Mouse (Mus musculus): ENCODE results near the gene Cdh13.

Gene Cdh13

DNA sequence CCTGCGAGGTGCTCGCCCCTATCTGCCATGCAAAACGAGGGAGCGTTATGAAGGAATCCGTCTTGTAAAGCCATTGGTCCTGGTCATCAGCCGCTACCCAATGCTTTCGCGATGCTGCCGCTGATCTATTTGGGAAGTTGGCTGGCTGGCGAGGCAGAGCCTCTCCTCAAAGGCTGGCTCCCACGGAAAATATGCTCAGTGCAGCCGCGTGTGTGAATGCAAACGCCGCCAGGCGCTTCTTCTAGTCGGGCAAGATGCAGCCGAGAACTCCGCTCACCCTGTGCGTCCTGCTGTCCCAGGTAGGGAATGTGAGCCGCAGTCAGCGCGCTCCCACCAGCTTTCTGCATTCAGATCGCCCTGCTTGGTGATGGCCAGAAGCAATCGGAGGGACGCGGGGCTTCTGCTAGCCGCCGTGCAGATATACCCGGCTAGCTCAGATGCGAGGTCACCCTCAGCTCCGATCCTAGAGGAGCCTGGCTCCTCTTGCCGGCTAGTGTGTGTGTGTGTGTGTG is at the start of gene Cdh13:
Gene Cdh13 (plus strand): TSS at position 134 of the 512 bp plus-strand sequence.
- DNase-seq, result peak; percentile 19

DNA sequence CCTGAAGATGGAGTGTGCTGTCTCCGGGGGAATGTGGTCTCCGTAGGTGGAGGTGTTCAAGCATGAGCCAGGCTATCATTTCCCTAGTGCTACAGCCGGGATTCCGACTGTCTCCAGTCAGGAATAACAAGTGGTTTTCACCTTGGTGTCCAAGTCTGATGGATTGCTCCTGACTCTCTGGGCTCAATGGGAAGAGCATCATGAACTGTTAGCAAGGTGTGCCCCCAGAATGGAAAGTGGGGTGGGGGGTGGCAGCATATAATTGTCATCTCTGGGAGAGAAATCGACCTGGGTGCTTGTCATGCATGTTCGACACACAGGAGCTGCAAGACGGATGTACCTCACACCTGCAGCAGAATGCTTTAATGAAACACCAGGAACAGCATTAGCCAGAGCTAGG is 47.9 kb upstream of the Cdh13 start:
- no peak for DNase-seq

GRCm38 (mm10) chr8:118237150-118237620 is 46.3 kb upstream of the Cdh13 start:
- DNase-seq, result no peak

DNA sequence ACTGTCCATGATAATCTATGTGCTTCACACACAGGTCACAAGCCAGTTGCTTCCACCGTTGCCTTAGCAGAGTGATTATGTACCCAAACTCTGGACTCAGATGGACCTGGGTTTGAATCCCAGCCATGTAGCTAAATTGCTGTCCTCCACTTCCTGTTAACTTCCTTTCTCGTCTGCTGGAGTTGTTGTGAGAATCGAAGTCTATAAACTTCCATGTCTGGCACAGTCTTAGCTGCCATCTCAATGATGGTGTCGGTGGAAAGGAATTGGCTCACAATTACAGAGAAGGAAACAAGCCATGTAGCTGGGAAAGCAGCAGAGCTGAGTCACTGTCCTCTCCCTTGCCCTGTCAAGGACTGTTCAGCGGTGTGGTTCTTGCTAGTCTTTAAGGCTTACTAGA is 45.4 kb upstream of the Cdh13 start:
- no peak for DNase-seq

DNA sequence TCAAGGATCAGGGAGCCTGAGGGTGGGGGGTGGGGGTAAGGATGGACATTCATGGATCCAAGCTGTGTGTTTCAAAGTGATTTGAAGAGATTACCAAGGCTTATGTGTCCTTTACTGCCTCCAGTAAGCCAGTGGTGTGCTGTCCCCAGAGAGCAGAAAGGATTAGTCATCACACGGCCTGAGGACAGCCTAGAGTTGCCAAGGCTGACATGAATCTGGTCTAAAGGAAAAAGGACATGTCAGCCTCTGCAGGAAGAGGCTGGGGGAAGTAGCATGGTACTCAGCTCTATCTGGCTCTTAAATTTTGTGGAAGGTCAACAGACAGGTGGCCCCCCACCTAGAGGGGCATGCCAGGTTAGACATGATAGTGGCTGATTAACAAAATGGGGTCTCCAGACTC is 44.3 kb upstream of the Cdh13 start:
- DNase-seq, result no peak

GRCm38 (mm10) chr8:118249319-118249718 is 34.2 kb upstream of the Cdh13 start:
- DNase-seq, result no peak

GRCm38 (mm10) chr8:118249923-118250322 is 33.6 kb upstream of the Cdh13 start:
- DNase-seq, result no peak

DNA sequence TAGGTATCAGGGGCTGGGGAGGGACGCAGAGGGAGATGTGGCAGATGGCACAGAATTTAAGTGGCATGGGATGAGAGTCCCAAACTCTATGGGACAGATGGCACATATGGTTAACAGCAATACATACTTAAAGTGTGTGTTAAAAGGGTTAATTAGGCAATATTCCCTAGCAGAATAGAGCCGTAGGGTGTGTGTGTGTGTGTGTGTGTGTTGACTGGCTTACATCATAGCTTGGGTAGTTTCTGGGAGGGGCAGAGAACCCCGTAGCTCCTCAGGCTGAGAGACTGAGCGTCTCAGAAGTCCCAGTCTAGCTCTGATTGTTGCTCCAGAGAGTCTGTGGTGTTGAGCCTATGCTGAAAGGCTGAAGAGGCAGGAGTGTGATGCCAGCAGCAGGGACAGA is 20.4 kb upstream of the Cdh13 start:
- no peak for DNase-seq

GRCm38 (mm10) chr8:118270751-118271402 is 12.7 kb upstream of the Cdh13 start:
- no peak for DNase-seq

GRCm38 (mm10) chr8:118272493-118272892 is 11.0 kb upstream of the Cdh13 start:
- no peak for DNase-seq

DNA sequence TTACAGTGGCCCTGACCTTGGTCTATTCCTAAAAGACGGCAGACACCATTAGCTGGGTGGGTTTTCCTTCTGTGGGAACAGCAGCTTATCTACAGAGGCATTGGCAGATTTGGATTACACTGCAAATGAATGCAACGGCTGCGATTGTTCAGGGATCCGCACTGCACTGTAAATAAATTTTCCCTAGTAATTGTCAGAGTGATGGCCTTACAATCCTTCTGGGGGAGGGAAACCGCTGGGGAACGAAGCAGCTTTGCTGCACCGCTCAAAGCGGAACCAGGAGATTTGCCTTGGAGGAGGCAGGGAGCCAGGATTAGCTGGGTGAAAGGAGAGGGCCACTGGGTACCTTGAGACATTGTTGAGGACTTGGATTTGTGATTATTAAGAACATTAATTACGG is 9.3 kb upstream of the Cdh13 start:
- no peak for DNase-seq

- peak; percentile 24 for DNase-seq
Measured at GRCm38 (mm10) chr8:118274688-118275087, 8.8 kb upstream of the Cdh13 start.

GRCm38 (mm10) chr8:118284112-118285029 is 838 bp downstream of the Cdh13 start:
- peak; percentile 8 for DNase-seq

DNA sequence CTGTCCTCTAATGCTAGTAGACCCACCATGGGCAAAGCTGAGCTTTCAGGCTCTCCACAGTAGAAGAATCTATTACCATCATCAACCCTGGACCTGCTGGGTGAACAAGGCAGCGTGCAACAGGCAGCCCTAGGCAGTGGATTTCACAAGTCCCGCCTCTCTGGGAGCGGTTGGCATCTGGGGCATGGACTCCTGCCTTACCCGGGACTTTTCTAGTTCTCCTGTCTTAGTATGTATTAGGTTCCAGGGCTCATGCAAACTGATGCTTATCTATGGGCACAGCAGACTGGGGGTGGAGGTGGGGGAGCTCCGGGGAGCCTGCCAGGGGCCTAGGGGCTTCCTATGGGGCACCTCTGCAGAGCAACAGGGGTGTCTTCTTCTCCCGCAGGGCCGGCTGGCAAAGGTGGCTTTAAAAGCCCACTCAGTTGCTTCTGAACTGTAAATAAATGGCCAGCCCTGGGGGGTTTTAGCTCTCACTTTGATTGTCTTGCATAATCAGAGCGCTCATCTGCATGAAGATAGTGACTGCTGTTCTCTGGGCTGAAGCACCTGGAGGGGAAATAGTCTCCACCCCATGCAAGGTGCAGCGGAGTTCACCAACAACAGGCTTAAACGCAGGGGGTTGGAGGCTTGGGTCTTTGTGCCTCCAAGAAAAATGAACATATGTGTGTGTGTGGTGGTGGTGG is 2.2 kb downstream of the Cdh13 start:
- DNase-seq, result no peak

- DNase-seq, result no peak
Measured at GRCm38 (mm10) chr8:118286282-118287180, 3.0 kb downstream of the Cdh13 start.

GRCm38 (mm10) chr8:118287496-118287895 is 4.0 kb downstream of the Cdh13 start:
- DNase-seq, result no peak

DNA sequence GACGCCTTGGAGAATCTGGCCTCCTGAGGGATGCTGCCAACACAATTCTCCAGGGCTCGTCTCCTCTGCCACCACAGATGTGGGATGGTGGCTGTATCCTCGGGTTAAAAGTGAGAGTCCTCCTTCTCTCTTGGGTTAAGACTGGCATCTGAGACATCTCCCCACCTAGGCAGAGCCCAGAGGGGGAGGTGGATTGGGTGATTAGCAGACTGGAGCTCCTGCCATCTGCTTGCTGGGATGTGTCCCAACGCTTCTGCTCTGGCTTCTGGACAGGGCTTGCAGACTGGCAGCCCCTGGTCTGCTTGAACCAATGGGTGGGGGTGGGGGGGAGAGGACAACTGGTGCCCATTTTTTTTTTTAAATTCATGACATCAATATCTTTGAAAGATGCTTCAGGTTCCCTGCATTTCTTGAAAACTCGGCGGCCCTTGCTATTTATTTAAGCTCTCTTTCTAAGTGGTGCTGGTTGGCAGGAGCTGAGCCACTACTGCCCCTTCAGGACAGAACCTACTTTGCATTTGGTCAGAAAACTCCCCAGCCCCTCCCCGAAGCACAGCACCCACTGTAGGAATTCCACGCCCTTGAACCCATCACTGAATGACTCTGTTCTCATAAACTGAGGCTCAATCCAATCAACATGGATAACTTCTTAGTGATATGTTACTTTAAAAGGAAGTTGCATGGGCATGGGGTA is 4.9 kb downstream of the Cdh13 start:
- no peak for DNase-seq

- no peak for DNase-seq
Measured at GRCm38 (mm10) chr8:118289091-118289490, 5.6 kb downstream of the Cdh13 start.

GRCm38 (mm10) chr8:118289525-118289924 is 6.0 kb downstream of the Cdh13 start:
- DNase-seq, result no peak

DNA sequence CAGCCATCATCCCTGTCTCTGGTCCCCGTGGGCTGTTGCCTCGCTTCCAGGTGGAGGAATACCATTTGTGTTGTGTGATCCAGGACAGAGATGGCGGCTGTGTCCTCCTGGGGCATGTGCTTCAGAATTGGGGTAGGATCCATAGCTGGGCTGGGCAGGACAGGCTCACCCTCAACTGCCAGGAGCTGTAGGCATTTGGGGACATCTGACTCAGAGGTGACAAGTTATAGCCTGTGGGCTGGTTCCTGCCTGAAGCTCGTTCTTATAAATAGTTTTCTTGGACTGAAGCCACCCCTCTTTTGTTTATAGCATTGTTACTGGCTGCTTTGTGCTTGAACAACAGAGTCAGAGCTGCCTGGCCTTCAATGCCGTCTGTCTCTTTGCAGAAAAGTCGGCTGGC is 6.7 kb downstream of the Cdh13 start:
- no peak for DNase-seq

DNA sequence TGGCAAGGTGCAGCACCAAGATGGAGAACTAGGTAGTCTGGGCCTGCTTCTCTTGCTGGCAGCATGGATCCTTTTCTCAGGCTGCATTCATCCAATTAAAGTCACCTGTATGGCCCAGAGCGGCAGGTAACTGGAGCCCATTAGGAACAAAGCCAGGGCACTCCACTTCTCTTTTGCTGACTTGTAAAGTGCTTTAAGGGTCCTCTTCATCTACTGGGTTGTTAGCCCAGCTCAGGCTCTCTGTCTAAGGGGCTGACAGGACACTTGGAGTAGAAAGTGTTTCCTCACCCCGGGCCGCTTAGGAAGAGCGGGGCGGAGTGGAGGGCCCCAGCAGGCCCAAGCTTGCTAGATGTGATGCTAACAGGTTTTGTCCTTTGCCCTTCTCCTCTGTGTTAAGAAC is 12.9 kb downstream of the Cdh13 start:
- no peak for DNase-seq

DNA sequence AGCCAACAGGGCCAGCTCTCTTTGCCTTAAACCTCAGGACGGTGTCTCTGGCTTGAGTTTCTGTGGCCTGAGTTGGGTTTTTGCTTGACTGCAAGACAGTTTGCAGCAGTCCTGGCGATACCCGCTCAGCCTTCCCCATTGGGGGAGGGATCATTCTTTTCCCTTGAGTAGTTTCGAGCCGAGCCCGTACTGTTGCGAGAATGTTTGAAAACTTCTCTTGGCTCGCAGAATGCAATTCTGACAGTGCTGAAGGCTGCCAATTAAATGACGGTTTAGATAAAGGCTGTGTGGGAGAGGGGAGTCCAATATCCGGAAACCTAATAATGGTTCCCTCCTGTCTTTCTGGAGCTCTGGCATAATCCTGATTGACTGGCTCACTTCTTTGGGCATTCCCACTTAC is 23.4 kb downstream of the Cdh13 start:
- DNase-seq, result no peak
